Mouse (Mus musculus): ENCODE results near the gene Card14. TPM values are rescaled to one million over a fixed set of nuclear protein-coding genes. Genes with fewer than 3 reads are reported as not detected.
A peak's percentile ranks its signal among the peaks of the same experiment; 100 is the strongest.
"Not testable (repeated sequence)": the region's sequence is repeated elsewhere in the genome, so short reads cannot be mapped to it uniquely, and the experiment has no call there.

Gene Card14
- polyA plus RNA-seq, 1 experiment = 0.84 TPM

- Histone ChIP-seq H3K4me3 (replicated peaks; ENCODE audit: extremely low read depth, low read depth, low read length) (no peak overlapping the region), H3K4me1 (ENCODE audit: control insufficient read depth, insufficient read depth, low read length) (no peaks in the 10 kb centered on the region)
- TF ChIP-seq POLR2A (IDR thresholded peaks at IDR 0.05; ENCODE audit: borderline replicate concordance, extremely low read depth, low read depth, low read length) = no peak
- no peak for TF ChIP-seq CTCF (IDR thresholded peaks at IDR 0.05; ENCODE audit: insufficient read depth, low read length)
- WGBS = 84% methylated on average over 11 of the region's 11 CpGs
- DNase-seq = no peak
Observed at GRCm38 (mm10) chr11:119377326-119377725, 69.8 kb downstream of the Card14 start.

GRCm38 (mm10) chr11:119378551-119378950, 71.0 kb downstream of the Card14 start:
- WGBS = 80% methylated on average over 1 of the region's 1 CpGs
- Histone ChIP-seq H3K4me1 (ENCODE audit: control insufficient read depth, insufficient read depth, low read length) (no peaks in the 10 kb centered on the region), H3K4me3 (replicated peaks; ENCODE audit: extremely low read depth, low read depth, low read length) (no peak overlapping the region)
- TF ChIP-seq CTCF (IDR thresholded peaks at IDR 0.05; ENCODE audit: insufficient read depth, low read length) (no peak), POLR2A (IDR thresholded peaks at IDR 0.05; ENCODE audit: borderline replicate concordance, extremely low read depth, low read depth, low read length) (no peak)
- DNase-seq = no peak

GRCm38 (mm10) chr11:119381631-119382337, 74.2 kb downstream of the Card14 start:
- 69% methylated on average over 9 of the region's 9 CpGs for WGBS
- Histone ChIP-seq H3K4me3 (replicated peaks; ENCODE audit: extremely low read depth, low read depth, low read length) (no peak overlapping the region), H3K4me1 (ENCODE audit: control insufficient read depth, insufficient read depth, low read length) (no peaks in the 10 kb centered on the region)
- DNase-seq = no peak
- TF ChIP-seq CTCF (IDR thresholded peaks at IDR 0.05; ENCODE audit: insufficient read depth, low read length) = no peak
- no peak for TF ChIP-seq POLR2A (IDR thresholded peaks at IDR 0.05; ENCODE audit: borderline replicate concordance, extremely low read depth, low read depth, low read length)

GRCm38 (mm10) chr11:119382338-119382850, 74.8 kb downstream of the Card14 start:
- no peaks in the 10 kb centered on the region for H3K4me1 ChIP-seq (ENCODE audit: control insufficient read depth, insufficient read depth, low read length)
- TF ChIP-seq CTCF (IDR thresholded peaks at IDR 0.05; ENCODE audit: insufficient read depth, low read length) (no peak), POLR2A (IDR thresholded peaks at IDR 0.05; ENCODE audit: borderline replicate concordance, extremely low read depth, low read depth, low read length) (no peak)
- no peak for DNase-seq
- WGBS = 72% methylated on average over 6 of the region's 6 CpGs
- H3K4me3 ChIP-seq (replicated peaks; ENCODE audit: extremely low read depth, low read depth, low read length) = no peak overlapping the region

GRCm38 (mm10) chr11:119384904-119385303, 77.3 kb downstream of the Card14 start:
- H3K4me1 ChIP-seq (ENCODE audit: control insufficient read depth, insufficient read depth, low read length) = peaks cover 4% of the 10 kb centered on the region; the same call in 1 of the 2 replicates
- H3K4me3 ChIP-seq (replicated peaks; ENCODE audit: extremely low read depth, low read depth, low read length) = no peak overlapping the region
- DNase-seq = no peak
- TF ChIP-seq CTCF (IDR thresholded peaks at IDR 0.05; ENCODE audit: insufficient read depth, low read length) = no peak
- TF ChIP-seq POLR2A (IDR thresholded peaks at IDR 0.05; ENCODE audit: borderline replicate concordance, extremely low read depth, low read depth, low read length) = no peak
- 67% methylated on average over 4 of the region's 4 CpGs for WGBS

GRCm38 (mm10) chr11:119386306-119386705, 78.7 kb downstream of the Card14 start:
- WGBS = 94% methylated on average over 5 of the region's 5 CpGs
- Histone ChIP-seq H3K4me3 (replicated peaks; ENCODE audit: extremely low read depth, low read depth, low read length) (no peak overlapping the region), H3K4me1 (ENCODE audit: control insufficient read depth, insufficient read depth, low read length) (peaks cover 6% of the 10 kb centered on the region)
- no peak for DNase-seq
- TF ChIP-seq CTCF (IDR thresholded peaks at IDR 0.05; ENCODE audit: insufficient read depth, low read length) (no peak), POLR2A (IDR thresholded peaks at IDR 0.05; ENCODE audit: borderline replicate concordance, extremely low read depth, low read depth, low read length) (no peak)

GRCm38 (mm10) chr11:119387273-119387672, 79.7 kb downstream of the Card14 start:
- not testable (repeated sequence) for H3K4me3 ChIP-seq (replicated peaks; ENCODE audit: extremely low read depth, low read depth, low read length); DNase-seq
- WGBS = 31% methylated on average over 3 of the region's 3 CpGs
- H3K4me1 ChIP-seq (ENCODE audit: control insufficient read depth, insufficient read depth, low read length) = peaks cover 16% of the 10 kb centered on the region

GRCm38 (mm10) chr11:119389851-119390270, 82.3 kb downstream of the Card14 start:
- Histone ChIP-seq H3K4me1 (ENCODE audit: control insufficient read depth, insufficient read depth, low read length) (peaks cover 25% of the 10 kb centered on the region), H3K4me3 (replicated peaks; ENCODE audit: extremely low read depth, low read depth, low read length) (peak overlapping the region; percentile 83)
- no peak for DNase-seq
- 1% methylated on average over 35 of the region's 35 CpGs for whole genome bisulfite sequencing
- peak; percentile 48; the same call in 1 of the 2 replicates for TF ChIP-seq POLR2A (IDR thresholded peaks at IDR 0.05; ENCODE audit: borderline replicate concordance, extremely low read depth, low read depth, low read length)
- TF ChIP-seq CTCF (IDR thresholded peaks at IDR 0.05; ENCODE audit: insufficient read depth, low read length) = no peak

- peaks cover 30% of the 10 kb centered on the region for H3K4me1 ChIP-seq (ENCODE audit: control insufficient read depth, insufficient read depth, low read length)
- peak; percentile 86 for DNase-seq
- WGBS = 2% methylated on average over 53 of the region's 53 CpGs
- H3K4me3 ChIP-seq (replicated peaks; ENCODE audit: extremely low read depth, low read depth, low read length) = peak overlapping the region; percentile 83
- TF ChIP-seq CTCF (IDR thresholded peaks at IDR 0.05; ENCODE audit: insufficient read depth, low read length) (no peak), POLR2A (IDR thresholded peaks at IDR 0.05; ENCODE audit: borderline replicate concordance, extremely low read depth, low read depth, low read length) (peak; percentile 78; the same call in 1 of the 2 replicates)
Observed at GRCm38 (mm10) chr11:119390271-119391231, 83.0 kb downstream of the Card14 start.

Data from lung, adult 2 months (tissue).